Mouse (Mus musculus) MEL (cell line): ENCODE measurements around the gene Esam. TPM values are rescaled to one million over a fixed set of nuclear protein-coding genes. Genes with fewer than 3 reads are reported as not detected.

Source experiments
- DNase-seq: peaks from one replicate; pipeline ENCODE4 v3.0.0; 2011; ENCODE audit warnings: low read depth, low spot score
- H3K27ac ChIP-seq: 2 replicates; pipeline ENCODE4 v1.5.1; 2012; ENCODE audit warnings: low read depth, mild to moderate bottlenecking, control low read depth, low read length, moderate library complexity; ENCODE audit not compliant: control insufficient read depth
- H3K27me3 ChIP-seq, 2 experiments: fragments of 150-350 bp in 1 of 2; sonication (generic) in 1 of 2; 2 replicates each; pipeline ENCODE4 v1.6.1; 2012; ENCODE audit warnings: low read length in 2 of 2, mild to moderate bottlenecking in 2 of 2, improper control_type of control experiment in 1 of 2, moderate library complexity in 1 of 2; ENCODE audit not compliant: insufficient read depth in 2 of 2, control insufficient read depth in 1 of 2
- H3K36me3 ChIP-seq, 2 experiments: 2 replicates each; pipeline ENCODE4 v1.6.1; 2012 to 2014; ENCODE audit warnings: low read length in 2 of 2, improper control_type of control experiment in 1 of 2, inconsistent platforms in 1 of 2, mild to moderate bottlenecking in 1 of 2; ENCODE audit not compliant: insufficient read depth in 2 of 2, control insufficient read depth in 1 of 2
- H3K4me1 ChIP-seq, 2 experiments: fragments of 150-350 bp in 1 of 2; sonication (generic) in 1 of 2; 2 replicates each; pipeline ENCODE4 v1.6.1; 2012; ENCODE audit warnings: low read length in 2 of 2, improper control_type of control experiment in 1 of 2, mild to moderate bottlenecking in 1 of 2; ENCODE audit not compliant: insufficient read depth in 2 of 2, control insufficient read depth in 1 of 2
- H3K4me3 ChIP-seq, 2 experiments: fragments of 150-350 bp in 1 of 2; sonication (generic) in 1 of 2; 2 replicates each; pipeline ENCODE4 v1.5.1; 2012; ENCODE audit warnings: low read depth in 2 of 2, low read length in 2 of 2, mild to moderate bottlenecking in 2 of 2, moderate library complexity in 2 of 2, control low read depth in 1 of 2, improper control_type of control experiment in 1 of 2; ENCODE audit not compliant: control insufficient read depth in 1 of 2, insufficient read depth in 1 of 2
- H3K79me2 ChIP-seq: 2 replicates; pipeline ENCODE4 v1.6.1; 2012; ENCODE audit warnings: mild to moderate bottlenecking, low read length, moderate library complexity; ENCODE audit not compliant: control insufficient read depth, poor library complexity, insufficient read depth
- H3K9ac ChIP-seq: 2 replicates; pipeline ENCODE4 v1.6.1; 2012; ENCODE audit warnings: low read depth, mild to moderate bottlenecking, control low read depth, low read length, moderate library complexity; ENCODE audit not compliant: control insufficient read depth, poor library complexity, severe bottlenecking
- H3K9me3 ChIP-seq: fragments of 150-350 bp; sonication (generic); replicated peaks from 2 replicates; pipeline ENCODE4 v1.6.1; 2012; ENCODE audit warnings: mild to moderate bottlenecking, low read length, improper control_type of control experiment, moderate library complexity; ENCODE audit not compliant: insufficient read depth
- CHD2 ChIP-seq: IDR thresholded peaks from 2 replicates; pipeline ENCODE4 v1.6.1; 2011; ENCODE audit warnings: low read length, improper control_type of control experiment
- CTCF ChIP-seq, 3 experiments: IDR thresholded peaks in 2 of 3; conservative IDR thresholded peaks in 1 of 3; 2 replicates each; pipeline ENCODE4 v1.5.1; 2011 to 2012; ENCODE audit warnings: low read length in 3 of 3, low read depth in 2 of 3, mild to moderate bottlenecking in 2 of 3, improper control_type of control experiment in 1 of 3, inconsistent platforms in 1 of 3, mixed read lengths in 1 of 3, moderate library complexity in 1 of 3; ENCODE audit not compliant: control insufficient read depth in 1 of 3, insufficient read depth in 1 of 3, poor library complexity in 1 of 3, severe bottlenecking in 1 of 3
- E2F4 ChIP-seq: IDR thresholded peaks from 2 replicates; pipeline ENCODE4 v1.6.1; 2011; ENCODE audit warnings: low read depth, low read length, improper control_type of control experiment, borderline replicate concordance
- ELF1 ChIP-seq: IDR thresholded peaks from 2 replicates; pipeline ENCODE4 v1.6.1; 2014; ENCODE audit warnings: low read depth, mild to moderate bottlenecking, inconsistent platforms, low read length, improper control_type of control experiment, moderate library complexity
- EP300 ChIP-seq, 2 experiments: IDR thresholded peaks; 2 replicates each; pipeline ENCODE4 v1.6.1; 2011; ENCODE audit warnings: improper control_type of control experiment in 2 of 2, low read length in 2 of 2, low read depth in 1 of 2, mild to moderate bottlenecking in 1 of 2
- ETS1 ChIP-seq: IDR thresholded peaks from 2 replicates; pipeline ENCODE4 v1.6.1; 2012; ENCODE audit warnings: low read depth, mild to moderate bottlenecking, inconsistent platforms, low read length, improper control_type of control experiment, moderate library complexity
- GATA1 ChIP-seq: IDR thresholded peaks from 2 replicates; pipeline ENCODE4 v1.6.1; 2011; ENCODE audit warnings: low read depth, low read length, improper control_type of control experiment
- HCFC1 ChIP-seq: IDR thresholded peaks from 2 replicates; pipeline ENCODE4 v1.6.1; 2012; ENCODE audit warnings: low read depth, mild to moderate bottlenecking, inconsistent platforms, low read length, improper control_type of control experiment, moderate library complexity
- KAT2A ChIP-seq: conservative IDR thresholded peaks from 2 replicates; pipeline ENCODE4 v1.6.1; 2012; ENCODE audit warnings: low read depth, low read length, improper control_type of control experiment, inconsistent platforms
- MAX ChIP-seq: IDR thresholded peaks from 2 replicates; pipeline ENCODE4 v1.6.1; 2011; ENCODE audit warnings: low read length, improper control_type of control experiment
- MEF2A ChIP-seq: IDR thresholded peaks from 2 replicates; pipeline ENCODE4 v1.6.1; 2014; ENCODE audit warnings: low read depth, mild to moderate bottlenecking, inconsistent platforms, low read length, improper control_type of control experiment; ENCODE audit not compliant: poor library complexity, insufficient replicate concordance, severe bottlenecking; ENCODE audit errors: extremely low read depth
- MYB ChIP-seq: IDR thresholded peaks from 2 replicates; pipeline ENCODE4 v1.6.1; 2011; ENCODE audit warnings: mild to moderate bottlenecking, low read depth, low read length, improper control_type of control experiment
- NELFE ChIP-seq: IDR thresholded peaks from 2 replicates; pipeline ENCODE4 v1.6.1; 2011; ENCODE audit warnings: low read depth, low read length, improper control_type of control experiment
- NRF1 ChIP-seq: IDR thresholded peaks from 2 replicates; pipeline ENCODE4 v1.6.1; 2014; ENCODE audit warnings: low read depth, mild to moderate bottlenecking, inconsistent platforms, low read length, improper control_type of control experiment, moderate library complexity; ENCODE audit not compliant: poor library complexity, insufficient read depth, severe bottlenecking
- POLR2A ChIP-seq, 2 experiments: IDR thresholded peaks; 2 replicates each; pipeline ENCODE4 v1.6.1; 2011 to 2012; ENCODE audit warnings: low read length in 2 of 2, mild to moderate bottlenecking in 2 of 2, control low read depth in 1 of 2, improper control_type of control experiment in 1 of 2, low read depth in 1 of 2, moderate library complexity in 1 of 2; ENCODE audit not compliant: control insufficient read depth in 1 of 2, insufficient read depth in 1 of 2, poor library complexity in 1 of 2
- RAD21 ChIP-seq: IDR thresholded peaks from 2 replicates; pipeline ENCODE4 v1.6.1; 2011; ENCODE audit warnings: mild to moderate bottlenecking, low read depth, low read length, improper control_type of control experiment
- SIN3A ChIP-seq: IDR thresholded peaks from 2 replicates; pipeline ENCODE4 v1.6.1; 2012; ENCODE audit warnings: low read length, improper control_type of control experiment, inconsistent platforms
- SMC3 ChIP-seq: IDR thresholded peaks from 2 replicates; pipeline ENCODE4 v1.6.1; 2011; ENCODE audit warnings: low read depth, low read length, improper control_type of control experiment
- USF1 ChIP-seq: IDR thresholded peaks from 2 replicates; pipeline ENCODE4 v1.6.1; 2014; ENCODE audit warnings: low read depth, mild to moderate bottlenecking, inconsistent platforms, low read length, improper control_type of control experiment, moderate library complexity
- USF2 ChIP-seq, 2 experiments: IDR thresholded peaks; 2 replicates each; pipeline ENCODE4 v1.6.1; 2011 to 2012; ENCODE audit warnings: improper control_type of control experiment in 2 of 2, low read length in 2 of 2, borderline replicate concordance in 1 of 2, inconsistent platforms in 1 of 2, low read depth in 1 of 2, mild to moderate bottlenecking in 1 of 2; ENCODE audit not compliant: insufficient read depth in 1 of 2
- ZKSCAN1 ChIP-seq: IDR thresholded peaks from 2 replicates; pipeline ENCODE4 v1.6.1; 2012; ENCODE audit warnings: low read depth, mild to moderate bottlenecking, inconsistent platforms, low read length, improper control_type of control experiment, moderate library complexity
- ZNF384 ChIP-seq: IDR thresholded peaks from 2 replicates; pipeline ENCODE4 v1.6.1; 2012; ENCODE audit warnings: low read depth, mild to moderate bottlenecking, inconsistent platforms, low read length, improper control_type of control experiment
- polyA plus RNA-seq, 2 experiments: library from polyadenylated mRNA; stranded (reverse) in 1 of 2; unstranded in 1 of 2; fragments of >175 nt in 1 of 2; fragments of >200 nt in 1 of 2; gene quantifications; 2 replicates each; pipeline versions ENCODE4 v1.2.1 to v1.2.4; 2012; ENCODE audit warnings: low replicate concordance in 2 of 2, low read depth in 1 of 2; ENCODE audit not compliant: insufficient read length in 2 of 2, insufficient read depth in 1 of 2, missing spikeins in 1 of 2
- total RNA-seq: library from RNA; depleted of rRNA; stranded (reverse); fragments of 300-350 nt; gene quantifications from 2 replicates; pipeline ENCODE4 v1.2.3, GENCODE M21; 2012

Esam gene
- total and polyA plus RNA-seq, 3 experiments, result 0.23 to 0.89 TPM; not detected in 1

DNA sequence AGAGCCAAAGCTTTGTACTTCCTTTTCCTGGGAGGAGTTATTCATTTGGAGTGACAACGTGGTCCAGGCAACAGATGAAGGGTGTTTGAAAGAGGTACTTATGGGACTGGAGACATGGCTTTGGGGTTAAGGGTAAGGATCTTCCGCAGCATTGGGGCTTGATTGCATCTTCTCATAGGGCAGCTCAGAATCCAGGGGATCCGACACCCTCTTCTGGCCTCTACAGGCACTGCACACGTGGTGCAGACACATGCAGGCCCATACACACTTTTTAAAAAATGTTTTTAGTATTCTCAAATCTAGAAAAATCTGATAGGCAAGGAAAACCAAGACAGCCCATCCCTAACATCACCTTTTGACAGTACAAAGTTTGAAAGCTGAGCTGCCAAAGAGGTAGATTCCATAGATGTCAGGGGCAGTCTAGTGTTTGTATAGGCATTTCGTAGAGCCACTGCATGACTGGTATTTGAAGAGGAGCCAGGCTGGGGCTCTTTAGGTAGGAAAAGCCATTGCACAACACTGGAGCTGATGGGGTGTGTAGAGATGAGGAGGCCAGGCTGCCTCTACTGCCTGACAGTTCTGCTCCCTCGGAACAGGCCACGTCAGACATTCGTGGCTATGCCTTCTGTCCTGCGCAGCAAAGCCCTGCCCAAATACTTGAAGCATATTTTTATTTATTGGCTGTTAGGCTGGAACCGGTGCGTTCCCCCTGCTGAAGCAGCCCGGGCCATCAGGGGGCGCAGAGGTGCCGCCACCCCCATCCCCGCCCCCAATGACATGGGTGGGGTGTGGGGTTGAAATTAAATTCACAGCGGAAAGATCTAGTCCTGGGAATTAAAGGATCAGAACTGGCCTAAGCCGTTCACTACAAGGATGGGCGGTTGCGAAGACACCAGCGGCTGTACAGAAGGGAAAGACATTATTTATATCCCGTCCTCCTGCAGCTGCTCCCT lies 1.2 kb upstream of the Esam start:
- Histone ChIP-seq H3K4me3 (no peak overlapping the region), H3K9me3 (no peaks in the 10 kb centered on the region), H3K4me1 (peaks cover 0 to 13% of the 10 kb centered on the region in 2 experiments; a peak in 2 of 4 replicates), H3K9ac (no peak overlapping the region), H3K27ac (no peak overlapping the region), H3K27me3 (no peaks in the 10 kb centered on the region), H3K79me2 (no peaks in the 10 kb centered on the region), H3K36me3 (no peaks in the 10 kb centered on the region; a peak in 3 of 4 replicates)
- TF ChIP-seq MEF2A (no peak), USF2 (IDR thresholded peaks at IDR 0.05; ENCODE audit: borderline replicate concordance in 1 of 2, insufficient read depth in 1 of 2, low read depth in 1 of 2, low read length in 2 of 2) (no peak), ZKSCAN1 (no peak), NRF1 (no peak), USF1 (no peak), SIN3A (no peak), E2F4 (no peak), POLR2A (IDR thresholded peaks at IDR 0.05; ENCODE audit: control insufficient read depth in 1 of 2, insufficient read depth in 1 of 2, low read depth in 1 of 2, low read length in 2 of 2, poor library complexity in 1 of 2) (no peak), KAT2A (no peak), RAD21 (peak; percentile 15), ETS1 (no peak), CTCF (IDR thresholded peaks at IDR 0.05 in 2 of 3, conservative IDR thresholded peaks at IDR 0.05 in 1 of 3; ENCODE audit: control insufficient read depth in 1 of 3, insufficient read depth in 1 of 3, low read depth in 2 of 3, low read length in 3 of 3, poor library complexity in 1 of 3, severe bottlenecking in 1 of 3) (peak; percentile 38 to 43 (median 38)), NELFE (no peak), SMC3 (peak; percentile 28; the same call in 1 of the 2 replicates), CHD2 (no peak), ZNF384 (no peak), ELF1 (no peak), EP300 (IDR thresholded peaks at IDR 0.05; ENCODE audit: low read depth in 1 of 2, low read length in 2 of 2) (no peak), GATA1 (no peak), MYB (no peak), HCFC1 (no peak), MAX (no peak)
- peak; percentile 23 for DNase-seq
